Mouse (Mus musculus) layer of hippocampus, postnatal 25 days (tissue): Measurements from ENCODE around the gene Itpkb. TPM values are rescaled to one million over a fixed set of nuclear protein-coding genes. Genes with fewer than 3 reads are reported as not detected.

Source experiments
- DNase-seq, 2 experiments: peaks; one replicate each; pipeline ENCODE4 v3.0.0; 2022; ENCODE audit warnings: mixed read lengths in 2 of 2, low spot score in 1 of 2; ENCODE audit errors: extremely low spot score in 1 of 2
- total RNA-seq, 2 experiments: library from RNA; stranded (reverse); gene quantifications; 2 replicates each; pipeline ENCODE4 v1.2.3; 2021

Itpkb gene
- total RNA-seq, 2 experiments from 2014 or later = 24.4 to 26.5 TPM

DNA sequence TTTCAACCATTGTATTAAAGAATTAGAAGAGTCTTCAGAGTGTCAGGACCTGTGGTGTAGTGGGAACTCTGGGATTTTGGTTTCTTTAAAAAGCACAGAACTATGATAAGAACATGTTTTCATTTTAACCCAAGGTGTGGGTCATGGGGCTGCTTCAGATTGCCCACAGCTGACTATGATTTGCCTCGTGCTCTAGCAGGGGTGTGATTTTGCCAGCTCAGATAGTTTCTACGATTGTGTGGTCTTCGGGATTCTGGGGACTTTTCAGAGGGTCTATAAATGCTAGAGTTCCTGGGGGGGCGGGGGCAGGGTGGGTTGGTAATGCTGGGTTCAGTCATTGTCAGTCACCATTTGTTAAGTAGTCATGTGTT is 61.3 kb downstream of the Itpkb start:
- no peak for DNase-seq

DNA sequence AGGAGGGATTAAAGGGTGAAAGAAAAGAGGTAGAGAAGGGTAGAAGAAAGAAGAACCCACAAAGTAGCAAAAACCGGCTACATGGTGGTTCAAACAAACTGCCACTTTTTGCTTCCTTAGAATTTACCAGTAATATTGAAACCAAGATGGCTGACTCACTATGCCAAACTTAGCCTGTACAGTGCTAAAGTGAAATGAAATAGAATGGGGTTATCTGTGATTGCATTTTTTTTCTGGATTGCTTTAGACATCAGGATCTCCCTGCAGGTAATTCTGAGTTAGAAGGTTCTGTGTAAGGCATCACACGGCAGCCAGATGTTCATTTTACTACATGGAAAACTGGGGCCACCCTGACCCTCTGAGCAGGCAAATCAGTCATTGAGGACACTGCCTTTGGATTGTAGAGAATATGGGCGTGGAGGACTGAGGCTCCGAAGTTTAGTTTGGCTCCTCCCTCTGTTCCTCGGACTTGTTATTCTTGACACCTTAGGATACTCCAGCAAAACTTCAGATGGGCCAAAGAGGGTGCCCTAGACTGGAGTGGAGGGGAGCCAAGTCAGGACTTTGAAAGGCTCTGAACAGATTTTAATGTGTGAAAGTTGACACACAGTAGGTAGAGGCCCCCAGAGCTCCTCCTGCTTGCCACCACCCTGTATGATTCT is 62.0 kb downstream of the Itpkb start:
- DNase-seq = no peak

DNA sequence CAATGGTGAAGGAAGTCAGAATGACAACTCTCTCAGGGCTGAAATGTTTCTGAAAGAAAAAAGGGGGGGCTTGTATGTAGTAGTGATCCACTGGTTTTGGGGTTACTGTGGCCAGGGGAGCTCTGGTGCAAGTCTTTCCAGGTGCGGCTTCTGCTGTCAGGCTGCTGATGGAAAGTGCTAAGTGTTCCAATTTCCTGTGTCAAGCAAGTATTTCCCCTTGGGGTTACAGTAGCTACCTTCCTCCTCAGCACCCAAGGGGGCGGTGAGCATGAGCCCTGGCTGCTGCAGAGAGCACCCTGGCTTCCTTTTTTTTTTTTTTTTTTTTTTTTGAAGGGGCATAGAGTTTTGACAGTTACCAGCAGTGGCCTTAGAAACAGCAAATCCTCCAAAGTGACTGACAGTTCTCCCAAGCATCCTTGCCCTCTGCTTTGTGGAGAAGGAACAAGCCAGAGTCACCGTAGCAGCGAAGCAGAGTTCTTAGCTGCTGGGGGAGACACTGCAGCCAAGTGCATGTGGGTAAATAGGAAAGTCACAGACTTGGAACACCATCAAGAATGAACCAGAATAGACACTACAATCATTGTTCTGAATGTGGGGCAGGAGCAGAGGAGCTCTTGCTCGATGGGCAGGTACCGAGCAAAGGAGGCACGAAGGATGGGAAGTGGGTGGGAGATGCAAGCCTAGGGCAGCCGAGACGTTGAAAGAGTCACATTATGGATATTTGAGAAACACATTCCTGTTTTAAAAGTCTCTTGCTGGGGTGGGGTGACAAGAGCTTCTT is 62.9 kb downstream of the Itpkb start:
- no peak for DNase-seq

DNA sequence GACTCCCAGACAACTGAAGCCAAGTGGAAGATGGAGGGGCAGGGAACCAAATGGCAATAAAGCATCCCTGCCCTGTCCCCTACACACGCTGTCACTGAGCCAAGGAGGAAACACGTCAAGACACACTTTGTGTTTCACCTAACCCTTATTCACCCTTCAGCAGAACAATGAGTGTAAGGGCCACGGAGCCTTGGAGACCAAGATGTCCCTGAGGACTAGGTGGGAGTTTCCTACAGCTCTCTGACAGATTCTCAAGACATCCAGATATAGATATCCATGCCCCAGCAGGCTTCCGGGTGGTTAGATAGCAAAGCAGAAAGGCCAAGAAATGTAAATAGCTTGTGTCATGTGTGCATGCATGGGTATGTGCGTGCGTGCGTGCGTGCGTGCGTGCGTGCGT is 63.6 kb downstream of the Itpkb start:
- no peak for DNase-seq

DNA sequence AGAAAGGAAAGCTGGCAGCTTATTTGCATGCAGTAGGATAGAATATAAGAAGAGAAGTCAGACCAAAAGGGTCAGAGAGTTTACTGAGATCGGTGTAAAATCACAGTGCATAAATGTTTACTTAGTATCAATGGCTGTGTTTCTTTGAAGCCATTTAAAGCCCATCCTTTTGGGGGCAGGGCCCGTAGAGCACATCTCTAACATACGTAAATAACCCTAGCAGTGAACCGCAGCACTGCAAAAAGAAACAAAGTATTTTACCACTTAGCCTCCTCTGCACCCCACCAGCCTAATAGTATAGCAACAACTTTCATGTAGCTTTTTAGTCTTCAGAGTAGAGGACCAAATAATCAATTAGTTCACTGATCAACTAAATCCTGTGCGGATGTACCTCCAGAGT is 67.4 kb downstream of the Itpkb start:
- DNase-seq = no peak

DNA sequence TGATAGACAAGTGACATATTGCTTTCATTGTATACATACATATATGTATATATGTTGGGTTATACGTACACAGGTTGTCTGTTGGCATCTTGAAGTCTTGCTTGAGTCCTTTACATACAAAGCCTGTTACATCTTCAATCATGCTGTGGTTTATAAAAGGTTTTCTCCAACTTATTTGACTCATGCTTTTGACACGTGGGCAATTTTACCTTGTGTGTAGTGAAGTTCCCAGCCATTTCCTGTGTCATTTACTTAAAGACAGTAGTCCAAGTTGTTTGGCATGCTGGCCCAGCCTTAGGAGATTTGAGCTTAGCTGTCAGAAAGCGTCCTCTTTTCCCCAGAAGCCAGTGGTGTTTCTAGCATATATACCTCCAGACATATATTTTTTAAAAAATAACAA is 68.2 kb downstream of the Itpkb start:
- no peak for DNase-seq

DNA sequence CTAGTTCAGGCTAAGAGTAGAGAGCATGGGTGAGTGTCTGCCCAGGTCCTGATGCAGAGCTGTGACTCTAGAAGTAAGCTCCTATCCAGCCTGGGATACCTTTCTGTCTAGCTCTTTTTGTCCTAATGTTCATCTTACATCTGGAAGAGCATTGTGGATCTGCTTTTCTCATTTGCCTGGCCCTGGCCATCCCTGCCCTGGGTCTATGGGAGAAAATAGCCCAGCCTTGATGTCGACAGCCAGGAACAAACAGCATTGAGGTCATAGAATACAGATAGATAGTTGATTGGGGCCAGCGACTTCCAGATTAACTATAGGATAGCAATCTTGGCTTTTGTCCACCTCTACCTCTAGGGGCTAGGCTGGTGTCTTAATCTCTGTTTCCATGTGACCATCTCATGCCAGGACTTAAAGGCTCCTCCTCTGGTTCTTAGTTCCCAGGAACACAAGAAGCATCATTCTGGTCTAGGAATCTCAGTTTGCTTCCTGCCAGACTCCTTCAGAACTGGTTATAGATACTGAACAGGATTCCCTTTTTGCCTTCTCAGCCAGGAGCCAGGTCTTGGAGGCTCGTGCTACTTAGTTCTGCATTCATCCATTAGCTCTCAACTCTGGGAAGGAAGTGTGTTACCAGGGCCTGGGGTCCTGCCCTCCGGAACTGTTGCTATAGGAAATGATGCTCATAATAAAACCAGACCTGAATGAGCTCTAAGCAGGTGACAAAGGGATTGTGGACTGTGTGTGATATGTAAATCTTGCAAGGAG is 70.6 kb downstream of the Itpkb start:
- no peak for DNase-seq

DNA sequence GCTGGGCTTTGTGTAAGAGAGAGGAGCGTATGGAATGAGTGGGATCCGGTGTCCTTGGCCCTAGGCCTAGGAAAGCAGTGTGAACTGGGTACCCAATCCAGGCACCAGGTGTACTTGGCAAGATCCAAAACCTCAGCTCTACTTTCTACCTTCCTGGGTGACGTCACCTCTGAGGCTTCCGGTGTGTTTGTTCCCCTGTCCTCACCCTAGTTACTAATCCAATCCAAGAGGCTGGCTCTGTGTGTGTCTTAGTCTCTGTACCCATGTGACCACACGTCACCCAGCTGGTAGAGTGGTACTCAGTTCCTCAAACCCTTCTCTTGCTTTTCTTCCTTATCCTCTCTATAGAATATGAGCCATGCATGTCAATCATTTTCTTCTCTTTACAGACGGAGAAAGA is 71.4 kb downstream of the Itpkb start:
- DNase-seq = no peak

DNA sequence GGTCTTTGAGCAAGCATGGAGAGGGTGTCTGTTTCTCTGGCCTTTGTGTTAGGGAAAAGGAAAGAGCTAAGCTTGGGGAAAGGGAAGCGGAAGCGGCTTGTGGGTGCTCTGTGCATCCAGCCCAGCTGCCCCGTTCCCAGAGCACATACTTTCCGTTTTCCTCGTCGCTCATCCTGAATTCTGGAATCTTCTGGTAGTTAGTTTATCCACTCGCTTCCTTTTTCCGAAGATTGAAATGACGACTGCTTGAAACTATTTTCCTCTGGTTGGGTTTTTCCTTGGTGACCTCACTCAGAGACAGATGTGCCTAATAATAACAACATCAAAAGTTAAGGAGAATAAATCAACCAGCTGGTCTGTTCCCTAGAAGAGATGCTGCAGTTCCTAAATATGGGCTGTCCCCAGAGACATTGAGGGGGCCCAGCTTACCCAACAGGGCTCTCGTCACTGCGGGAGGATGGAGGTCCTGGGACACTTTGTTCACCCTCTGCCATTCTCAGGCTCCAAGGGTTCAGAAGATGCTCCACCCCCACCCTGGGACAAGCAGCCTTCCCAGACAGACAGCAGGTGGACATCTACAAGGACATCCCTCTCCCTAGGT is 72.3 kb downstream of the Itpkb start:
- DNase-seq = no peak

DNA sequence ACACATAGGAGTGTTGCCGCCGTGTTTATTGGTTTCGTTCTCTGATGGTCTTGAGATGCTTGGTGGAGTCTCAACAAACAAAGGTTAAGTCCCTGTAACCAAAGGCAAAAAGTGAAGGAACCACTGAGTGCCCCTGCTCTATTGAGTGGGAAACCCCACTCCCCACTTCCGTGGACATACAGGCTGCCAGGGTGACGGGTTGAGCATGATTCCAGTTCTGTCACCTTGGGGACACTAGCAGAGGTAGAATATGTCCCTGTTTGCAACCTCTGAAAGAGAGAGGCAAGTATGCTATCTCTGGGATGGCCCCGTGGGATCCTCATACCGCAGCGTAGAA is 73.0 kb downstream of the Itpkb start:
- DNase-seq = no peak

DNA sequence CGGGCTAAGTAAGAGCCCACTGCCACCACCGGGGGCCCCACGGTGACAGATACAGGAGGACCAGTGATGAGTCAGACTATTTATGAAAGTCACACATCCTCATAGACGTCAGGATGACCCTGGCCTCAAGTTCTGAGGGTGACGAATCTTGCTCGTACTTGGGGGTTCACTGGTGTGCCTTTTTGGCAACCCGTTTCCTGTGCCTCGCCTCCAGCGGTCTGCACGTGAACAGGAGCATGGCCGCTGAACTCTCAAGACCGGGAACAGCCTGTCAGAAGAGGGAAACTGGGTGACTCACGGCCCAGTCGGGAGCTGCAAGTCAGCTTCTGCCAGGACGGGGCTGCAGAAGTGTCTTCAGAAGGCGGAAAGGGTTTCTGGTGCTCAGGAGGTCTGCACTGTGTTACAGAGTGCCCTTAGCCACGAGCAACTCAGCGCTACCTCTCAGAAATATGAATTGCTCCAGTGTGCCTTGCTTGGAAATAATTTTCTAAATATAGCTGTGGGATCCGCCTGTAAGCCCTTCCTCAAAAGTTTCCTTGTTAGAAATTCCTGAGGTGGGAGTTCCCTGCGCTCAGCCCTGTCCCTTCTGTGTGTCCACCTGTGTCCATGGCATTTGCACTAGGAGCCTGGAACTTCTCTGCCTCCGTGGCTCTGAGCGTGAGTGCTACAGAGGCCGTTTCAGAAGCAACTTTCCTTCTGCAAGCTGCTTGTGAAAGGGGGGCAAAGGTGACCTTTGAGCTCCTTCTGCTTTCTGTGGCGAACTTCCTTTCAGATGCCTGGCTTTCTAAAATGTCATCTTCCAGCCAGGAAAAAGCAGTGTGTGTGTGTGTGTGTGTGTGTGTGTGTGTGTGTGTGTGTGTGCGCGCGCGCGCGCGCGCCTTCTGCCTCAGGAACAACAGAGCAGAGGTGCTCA is 73.7 kb downstream of the Itpkb start:
- no peak for DNase-seq

DNA sequence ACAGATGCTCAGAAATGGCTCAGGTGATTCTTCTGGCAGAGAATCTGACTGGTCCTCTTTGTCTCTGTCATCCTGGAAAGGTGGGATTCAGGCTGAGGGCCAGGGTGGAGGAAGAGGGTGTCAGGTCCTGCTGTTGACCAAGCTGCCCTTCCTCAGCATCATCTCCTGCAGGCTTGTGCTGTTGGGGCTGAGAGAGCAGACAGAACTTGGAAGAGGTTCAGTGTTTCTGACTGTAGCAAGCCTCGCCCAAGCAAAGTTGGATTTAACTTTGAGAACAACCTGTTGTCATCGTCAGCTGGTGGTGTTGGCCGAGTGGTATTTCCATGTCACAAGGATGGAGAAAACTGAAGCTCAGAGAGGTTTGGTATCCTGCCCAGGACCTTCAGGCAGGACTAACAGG is 74.4 kb downstream of the Itpkb start:
- DNase-seq = no peak

DNA sequence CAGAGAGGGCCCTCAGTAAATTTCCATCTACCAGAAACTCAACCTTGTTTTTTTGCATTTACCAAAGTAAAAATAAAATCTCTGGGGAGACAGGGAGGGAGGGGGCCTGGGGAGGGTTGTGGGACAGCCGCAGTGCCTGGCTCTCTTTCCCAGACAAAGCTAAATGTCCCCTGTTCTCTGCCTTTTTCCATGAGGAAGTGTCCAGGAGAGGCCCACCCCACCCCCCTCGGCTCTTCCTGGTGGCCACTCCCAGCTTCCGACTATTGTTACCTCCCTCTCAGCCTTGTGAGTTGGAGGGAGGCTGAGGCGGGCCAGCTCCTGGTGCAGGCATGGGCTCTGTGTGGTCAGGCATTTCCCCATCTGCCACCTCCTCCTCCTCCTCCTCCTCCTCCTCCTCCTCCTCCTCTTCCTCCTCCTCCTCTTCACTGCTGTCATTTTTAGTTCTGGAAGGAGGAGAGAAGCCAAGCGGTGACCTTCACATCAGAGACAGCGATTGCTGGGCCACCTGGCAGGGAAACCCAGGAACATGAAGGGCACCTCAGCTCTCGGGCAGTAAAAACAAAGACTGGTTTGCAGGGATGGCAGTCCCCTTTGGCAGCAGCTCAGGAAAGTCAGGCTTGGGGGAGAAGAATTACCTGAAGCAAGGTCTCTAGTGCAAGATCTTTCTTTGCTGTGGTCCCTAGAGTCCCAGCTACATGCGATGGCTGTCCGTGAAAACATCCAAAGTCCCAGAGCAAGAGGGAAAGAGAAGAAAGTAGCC is 75.5 kb downstream of the Itpkb start:
- DNase-seq = no peak

DNA sequence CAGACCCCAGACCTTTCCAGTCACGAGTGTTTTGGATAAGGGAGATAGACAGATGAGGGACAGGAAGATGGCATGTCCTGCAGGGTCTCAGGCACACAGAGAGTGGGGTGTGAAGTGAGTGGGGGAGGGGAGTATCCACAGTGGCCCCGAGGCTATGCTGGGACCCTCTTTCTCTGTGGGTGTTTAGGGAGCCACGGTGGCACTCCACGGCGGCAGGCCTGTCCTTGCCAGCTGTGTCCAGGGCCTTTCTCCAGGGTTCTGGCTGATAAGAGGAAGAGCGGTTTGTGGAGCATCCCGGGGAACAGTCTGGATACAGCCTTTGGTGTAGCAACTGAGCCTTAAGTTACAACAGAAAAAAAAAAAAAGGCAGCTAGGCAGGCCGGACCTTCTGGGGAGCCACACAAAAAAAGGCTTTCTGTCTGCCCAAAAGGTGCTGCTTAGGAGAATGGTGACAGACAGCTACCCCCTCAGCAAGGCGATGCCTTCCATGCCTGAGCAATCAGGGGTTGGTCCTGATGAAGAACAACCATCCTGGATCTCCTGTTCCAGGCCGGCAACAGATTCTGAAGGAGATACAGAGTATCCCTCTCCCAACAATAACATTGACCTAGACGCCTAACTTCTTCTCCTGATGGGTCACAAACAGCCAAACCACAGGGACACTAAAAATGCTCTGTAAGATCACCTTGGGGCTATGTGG is 76.2 kb downstream of the Itpkb start:
- DNase-seq = no peak

DNA sequence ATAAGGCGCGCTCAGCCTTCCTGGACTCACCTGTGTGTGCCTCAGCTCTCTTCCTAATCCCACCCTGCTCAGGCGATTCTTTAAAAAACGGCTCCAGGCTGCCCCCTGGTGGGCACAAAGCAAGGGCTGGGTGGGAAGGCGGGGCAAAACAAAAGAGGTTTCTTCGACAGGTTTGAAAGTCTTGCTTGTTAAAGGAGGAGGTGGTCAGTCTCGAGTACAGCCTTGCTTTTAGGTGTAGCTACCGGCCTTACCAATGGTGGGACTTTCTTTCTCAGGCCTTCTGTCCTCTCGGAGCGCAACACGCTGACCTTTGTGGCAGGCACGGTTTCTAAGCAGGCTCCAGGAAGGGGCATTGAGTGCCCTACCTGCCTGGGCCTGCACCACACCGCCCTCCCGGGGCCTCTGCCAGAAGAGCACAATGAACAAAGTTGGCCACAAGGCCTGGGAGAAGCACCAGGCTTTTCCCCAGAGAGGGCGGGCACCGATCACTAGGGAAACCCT is 76.9 kb downstream of the Itpkb start:
- peak in 1 of 2 experiments; percentile 70 for DNase-seq

DNA sequence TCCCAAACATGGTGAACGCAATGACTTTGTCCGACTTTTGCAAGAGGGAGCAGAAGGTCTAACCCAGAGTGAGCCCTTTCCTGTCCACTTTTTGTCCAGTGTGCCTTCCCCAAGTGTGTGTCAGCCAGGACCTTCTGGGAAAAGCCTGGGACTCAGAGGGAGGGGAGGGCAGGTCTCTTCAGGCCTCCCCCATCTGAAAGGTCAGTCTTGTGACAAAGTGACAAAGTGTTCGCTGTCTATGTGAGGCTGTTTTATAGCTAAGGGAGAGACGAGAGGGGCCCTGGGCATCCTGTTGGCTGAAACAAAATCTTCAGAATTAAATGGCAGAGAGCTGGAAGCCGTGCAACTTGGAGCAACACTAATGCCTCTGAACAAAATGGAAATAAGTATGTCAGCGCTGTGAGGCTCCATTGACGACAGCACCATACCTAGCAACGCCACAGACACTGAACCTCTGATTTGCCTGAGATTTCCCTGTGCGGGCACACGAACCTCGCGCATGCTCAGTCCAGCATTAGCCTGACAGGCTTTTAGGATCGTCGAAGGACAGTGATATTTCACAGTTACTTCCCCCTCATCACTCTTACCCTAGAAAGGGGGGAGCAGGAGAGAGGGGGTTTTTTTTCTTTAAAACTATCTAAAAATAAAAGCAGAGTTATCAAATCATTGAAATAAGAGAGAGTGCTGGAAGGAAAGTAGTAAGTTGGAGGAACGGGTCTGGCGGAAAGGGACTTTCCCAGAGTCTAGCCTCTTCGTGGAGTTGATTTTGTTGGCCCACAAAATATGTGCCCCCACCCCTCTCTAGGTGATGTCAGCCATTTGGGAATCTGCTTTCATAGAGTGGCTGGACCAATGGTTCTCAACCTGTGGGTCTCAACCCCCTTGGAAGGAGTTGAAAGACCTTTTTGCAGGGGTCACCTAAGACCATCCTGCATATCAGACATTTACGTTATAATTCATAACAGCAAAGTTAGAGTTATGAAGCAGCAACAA is 77.7 kb downstream of the Itpkb start:
- DNase-seq = no peak

DNA sequence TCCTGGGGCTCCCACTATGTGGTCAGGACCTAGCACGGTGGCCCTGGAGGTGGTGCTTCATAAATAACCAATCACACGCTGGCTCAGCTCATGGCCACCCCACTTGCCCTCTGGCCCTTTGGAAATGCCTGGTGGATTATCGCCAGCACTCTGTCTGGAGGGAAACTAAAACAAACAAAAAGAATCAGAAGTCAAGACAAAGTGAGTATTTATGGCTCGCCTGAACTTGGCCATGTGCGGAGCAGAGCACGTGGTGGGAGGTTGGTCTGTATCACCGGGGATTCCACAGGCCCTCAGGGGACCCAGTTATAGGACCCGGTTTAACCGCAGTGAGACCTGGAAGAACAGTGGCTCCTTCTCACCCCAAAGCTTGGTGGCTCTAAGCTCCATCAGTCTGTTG is 78.5 kb downstream of the Itpkb start:
- no peak for DNase-seq

DNA sequence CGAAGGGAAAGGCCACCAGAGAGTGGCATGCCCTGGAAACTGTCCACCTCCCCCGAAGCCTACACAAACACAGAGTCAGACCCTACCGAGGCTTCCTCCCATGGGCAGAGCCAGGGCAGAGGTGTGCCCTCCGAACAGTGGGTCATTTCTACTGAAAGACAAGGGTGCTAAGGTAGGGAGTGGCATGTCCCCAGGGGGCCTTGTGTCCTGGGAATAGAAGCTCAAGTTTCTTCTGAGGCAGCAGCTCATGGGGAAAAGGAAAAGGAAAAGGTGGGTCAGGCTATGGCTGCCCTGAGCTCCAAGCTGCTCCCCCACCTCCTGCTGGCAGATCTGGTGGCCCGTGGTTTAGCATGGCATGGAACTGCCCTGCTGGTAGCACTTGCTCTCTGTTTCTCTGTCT is 79.5 kb downstream of the Itpkb start:
- DNase-seq = no peak
